Mouse (Mus musculus) yolk sac, embryonic 10.5 days (tissue): ENCODE measurements at regions not wholly inside any gene's neighbourhood (a gene's known extent, or its start where the extent isn't known, plus 50 kb on each side); places are given as distances from the start of the nearest gene placed in this dataset.
"Not testable (repeated sequence)": the region's sequence is repeated elsewhere in the genome, so short reads cannot be mapped to it uniquely, and the experiment has no call there.

Experiments used
- DNase-seq: peaks from one replicate; pipeline ENCODE4 v3.0.0-alpha.2; 2017; ENCODE audit warnings: low spot score

DNA sequence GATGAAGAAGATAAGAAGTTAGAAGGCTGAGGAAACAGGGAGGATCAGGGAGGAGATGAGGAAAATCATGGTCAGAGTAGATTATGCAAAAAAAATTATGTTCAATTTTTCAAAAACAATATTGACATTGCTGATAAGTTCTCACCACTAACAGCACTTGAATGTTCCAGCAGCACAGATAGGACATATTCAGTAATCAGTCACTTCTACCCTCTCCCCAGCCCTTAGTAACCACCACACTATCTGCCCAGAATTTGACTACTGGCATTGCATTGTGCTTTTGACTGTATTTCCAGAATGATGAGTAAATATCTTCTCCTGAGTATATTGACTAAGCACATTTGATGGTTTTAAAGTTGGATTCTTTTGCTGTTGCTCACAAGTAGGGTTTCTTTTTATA is 140.5 kb downstream of the Cdca7 start:
- no peak for DNase-seq

DNA sequence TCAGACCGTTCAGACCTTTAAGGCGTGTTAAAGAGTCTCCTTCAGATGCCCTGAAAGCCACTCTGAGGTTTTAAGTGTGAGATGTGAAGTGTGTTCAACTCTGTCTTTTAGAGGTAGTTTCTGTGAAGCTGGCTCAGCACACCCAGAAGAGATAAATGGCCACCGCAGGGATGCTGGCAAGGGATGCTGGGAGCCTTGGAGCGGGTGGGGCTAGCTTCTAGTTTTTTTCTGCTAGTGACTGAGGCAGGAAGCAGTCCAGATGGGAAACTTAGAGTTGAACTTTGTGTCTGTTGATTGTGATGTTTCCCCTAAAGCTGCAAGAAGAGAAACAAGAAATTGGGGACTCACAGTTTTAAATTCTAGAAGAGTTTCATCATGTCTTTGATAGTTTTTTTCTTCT is 143.5 kb downstream of the Cdca7 start:
- no peak for DNase-seq

DNA sequence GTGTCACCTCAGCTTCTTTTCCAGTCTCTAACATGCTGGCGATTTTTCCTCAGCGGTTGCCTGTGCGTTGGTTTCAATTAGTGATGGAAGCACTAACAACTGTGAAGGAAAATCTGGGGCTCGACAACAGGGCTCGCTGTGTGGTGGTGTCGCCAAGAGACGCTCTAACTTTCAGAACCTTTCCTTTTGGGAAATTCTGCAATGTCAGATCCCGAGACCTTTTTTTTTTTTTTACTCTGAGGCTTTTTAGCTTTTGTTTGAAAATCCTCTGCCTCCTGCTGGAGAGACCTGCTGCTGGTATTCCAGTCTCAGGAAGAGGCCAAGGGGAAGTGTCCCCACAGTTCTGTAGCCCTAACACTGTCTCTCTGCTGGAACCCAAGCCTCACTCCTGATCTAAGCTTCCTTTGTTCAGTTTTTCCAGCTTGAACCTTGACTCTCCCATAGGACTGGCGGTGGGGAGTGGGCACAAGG is 144.3 kb downstream of the Cdca7 start:
- DNase-seq: peak; percentile 14

DNA sequence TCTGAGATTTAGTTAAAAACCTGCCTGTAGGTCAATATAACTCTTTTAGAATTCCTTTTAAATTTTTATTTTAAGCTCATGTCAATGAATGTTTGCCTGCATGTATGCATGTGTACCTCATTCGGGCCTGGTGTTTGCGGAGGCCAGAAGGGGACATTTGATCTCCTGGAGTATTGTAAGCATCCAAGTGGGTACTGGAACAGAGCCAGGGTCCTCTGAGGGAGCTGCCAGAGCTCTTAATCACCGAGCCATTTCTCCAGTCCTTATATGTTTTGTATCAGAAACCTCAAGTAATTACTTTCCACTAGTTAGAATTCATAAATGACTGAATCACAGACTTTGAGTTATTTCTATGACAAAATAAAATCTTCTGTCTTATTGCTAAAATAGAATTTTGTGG is 152.0 kb downstream of the Cdca7 start:
- DNase-seq: no peak

DNA sequence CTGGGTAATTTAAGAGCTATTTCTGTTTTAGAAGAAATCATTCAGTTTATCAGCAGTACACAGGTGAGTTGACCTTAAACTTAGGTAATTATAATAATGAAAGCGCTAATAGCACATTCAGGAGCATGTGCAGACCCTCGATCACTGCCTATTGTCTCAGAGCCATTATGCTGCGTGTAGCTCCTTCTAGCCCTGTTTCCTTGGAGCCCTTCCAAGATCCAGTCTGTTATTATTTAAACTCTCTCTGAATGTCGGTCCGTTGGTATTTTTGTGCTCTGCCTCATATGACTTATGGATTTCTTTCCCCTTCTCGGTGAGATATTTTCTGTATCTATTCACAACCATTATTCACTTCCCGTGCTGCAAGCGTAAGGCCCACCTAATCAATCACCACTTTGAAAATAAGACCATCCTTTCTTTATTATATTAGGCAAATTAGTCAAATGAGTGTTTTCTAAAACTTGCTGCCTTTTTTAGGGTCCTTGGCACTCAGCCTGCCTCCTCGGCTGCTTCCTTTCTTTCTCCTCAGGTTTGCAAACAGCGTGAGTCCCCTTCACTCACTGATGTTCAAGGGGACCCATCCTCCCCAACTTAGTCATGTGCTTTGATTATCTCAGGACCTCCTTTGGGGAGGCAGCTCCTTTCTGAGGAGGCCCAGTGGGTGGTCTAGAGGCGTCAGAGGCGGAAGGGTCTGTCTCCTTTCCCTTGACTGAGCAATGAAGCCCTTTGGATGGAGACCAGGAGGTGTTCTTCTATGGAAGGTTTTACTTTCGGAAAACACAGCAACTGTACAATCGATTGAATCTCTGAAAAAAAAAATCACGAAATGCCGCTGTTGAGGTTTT is 152.9 kb downstream of the Cdca7 start:
- no peak for DNase-seq

DNA sequence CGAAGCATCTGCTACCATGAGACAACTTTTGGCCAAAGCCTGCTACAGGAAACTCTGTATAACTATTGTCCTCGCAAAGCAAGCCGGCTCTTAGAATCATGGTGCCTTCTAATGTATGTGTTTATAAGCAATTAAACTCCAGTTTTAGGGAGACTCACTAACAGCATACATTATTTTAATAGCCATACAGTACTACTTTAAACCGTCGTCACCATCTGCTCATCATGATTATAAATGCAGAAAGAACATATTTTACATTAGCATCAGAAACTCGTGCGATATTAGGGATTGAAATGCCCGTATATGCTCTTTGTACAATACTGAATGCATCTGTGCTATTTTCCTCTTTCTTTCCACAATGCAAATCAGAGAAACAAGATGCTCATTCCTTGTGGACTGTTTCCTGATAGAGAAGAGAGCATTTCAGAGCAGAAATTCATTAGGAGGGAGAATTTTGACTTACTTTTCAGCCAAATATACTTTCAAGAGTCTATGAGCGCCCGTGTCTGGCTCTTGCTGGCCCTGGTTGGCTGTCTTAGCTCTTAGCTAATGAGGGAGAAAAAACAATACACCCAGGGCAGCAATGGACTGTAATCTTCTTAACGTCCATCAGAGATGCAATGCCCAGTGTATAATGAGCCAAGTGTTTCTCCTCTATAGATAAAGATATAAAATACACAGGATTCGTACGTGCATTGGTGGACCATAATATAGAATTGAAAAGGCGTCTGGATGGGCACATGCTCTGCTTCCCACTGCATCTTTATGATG is 153.9 kb downstream of the Cdca7 start:
- no peak for DNase-seq

DNA sequence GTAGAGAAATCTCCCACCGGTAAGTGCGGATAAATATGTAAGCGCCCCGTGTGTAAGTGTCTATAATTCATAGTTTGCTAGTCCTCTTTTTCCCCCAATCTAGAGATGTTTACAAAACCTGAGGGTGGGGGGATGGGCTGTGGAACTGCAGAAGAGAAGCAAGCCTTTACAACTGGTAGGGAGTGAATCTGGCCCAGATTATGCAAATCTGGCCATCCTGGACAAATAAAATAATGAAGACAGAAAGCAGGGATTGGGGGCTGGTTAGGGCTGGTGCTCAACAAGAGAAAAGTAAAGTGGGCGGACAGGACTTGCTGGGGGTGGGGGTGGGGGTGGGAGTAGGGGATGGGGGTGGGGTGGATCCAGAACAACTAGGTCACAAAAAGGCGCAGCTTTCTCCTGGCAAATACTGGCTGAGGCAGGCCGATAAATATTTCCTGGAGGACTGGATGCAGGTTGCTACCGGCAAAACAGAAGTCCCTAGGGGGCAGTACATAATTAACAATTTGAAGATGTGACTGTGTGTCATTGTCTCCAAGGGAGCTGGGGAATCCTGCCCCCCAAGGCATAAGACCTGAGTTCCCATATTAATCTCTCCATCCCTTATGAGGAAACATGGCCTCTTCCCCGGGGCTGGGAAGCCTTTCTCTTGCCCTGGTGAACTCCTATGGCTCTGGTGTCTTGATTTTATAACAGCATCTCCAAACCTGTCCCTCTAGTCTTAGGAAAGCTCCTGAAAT is 162.1 kb downstream of the Cdca7 start:
- DNase-seq: no peak

DNA sequence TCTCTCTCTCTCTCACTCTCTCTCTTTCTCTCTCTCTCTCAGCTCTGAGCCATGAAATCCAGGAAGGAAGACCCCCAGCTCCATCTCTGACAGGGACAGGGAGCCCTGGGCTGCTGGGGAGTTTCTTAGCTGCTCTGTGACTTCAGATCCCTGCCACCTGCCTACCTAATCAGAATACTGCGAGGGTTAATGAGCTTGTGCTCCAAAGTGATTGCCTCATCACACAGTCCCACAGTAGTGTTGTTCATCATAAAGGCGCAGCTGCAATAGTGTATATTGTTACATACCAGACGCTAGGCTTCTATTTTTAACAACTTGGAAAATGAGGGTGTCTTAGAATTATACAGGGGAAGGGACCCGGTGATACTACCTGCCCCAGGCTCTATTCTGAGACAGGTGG is 163.1 kb downstream of the Cdca7 start:
- no peak for DNase-seq

DNA sequence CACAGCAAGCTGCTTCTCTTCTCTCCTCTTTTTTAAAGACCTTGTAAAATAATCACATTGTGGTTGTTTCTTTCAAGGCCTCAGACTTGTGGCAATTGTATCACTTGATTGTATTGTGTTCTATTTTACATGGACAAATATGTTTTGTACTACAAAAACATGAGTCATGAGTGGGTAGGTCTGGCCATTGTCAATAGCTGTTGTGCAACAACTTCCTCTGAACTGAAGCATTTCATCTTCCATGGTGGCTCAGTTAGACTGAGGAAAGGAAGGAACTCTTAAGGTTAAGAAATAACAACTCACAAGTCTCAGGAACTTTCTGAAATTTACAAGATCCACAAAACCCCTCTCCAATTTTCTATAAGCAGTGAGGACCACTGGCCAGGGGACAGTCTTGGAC is 165.3 kb downstream of the Cdca7 start:
- no peak for DNase-seq

DNA sequence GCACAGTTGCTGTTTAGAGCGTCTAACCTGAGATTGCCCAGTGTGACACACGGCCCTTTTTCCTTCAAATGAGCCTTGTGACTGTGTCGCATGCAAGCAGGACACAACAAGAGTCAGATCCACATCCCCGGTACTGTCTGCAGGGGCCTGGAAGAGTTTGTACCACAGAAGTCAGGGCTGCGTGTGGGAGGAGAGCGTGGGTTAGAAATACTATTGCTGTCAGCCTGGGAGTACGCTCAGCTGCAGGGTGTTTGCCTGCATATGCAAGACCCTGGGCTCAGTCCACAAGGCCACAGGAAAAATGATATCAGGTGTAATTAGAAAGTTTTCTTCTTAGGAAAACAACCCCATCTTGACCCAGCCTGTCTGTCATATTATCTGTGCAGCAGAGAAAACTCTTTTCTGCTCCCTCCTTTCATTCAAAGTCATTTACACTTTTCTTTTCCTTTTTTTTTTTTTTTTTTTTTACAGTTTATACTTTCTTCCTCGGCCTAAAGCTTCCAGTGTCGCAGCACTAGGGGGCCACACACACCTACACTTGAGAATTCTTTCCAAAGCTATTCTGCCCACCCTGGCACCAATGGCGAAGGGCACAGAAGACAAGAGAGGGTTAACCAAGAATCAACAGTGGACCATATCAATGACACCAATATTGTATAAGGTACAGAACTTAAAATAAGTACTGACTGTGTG is 168.3 kb downstream of the Cdca7 start:
- no peak for DNase-seq

DNA sequence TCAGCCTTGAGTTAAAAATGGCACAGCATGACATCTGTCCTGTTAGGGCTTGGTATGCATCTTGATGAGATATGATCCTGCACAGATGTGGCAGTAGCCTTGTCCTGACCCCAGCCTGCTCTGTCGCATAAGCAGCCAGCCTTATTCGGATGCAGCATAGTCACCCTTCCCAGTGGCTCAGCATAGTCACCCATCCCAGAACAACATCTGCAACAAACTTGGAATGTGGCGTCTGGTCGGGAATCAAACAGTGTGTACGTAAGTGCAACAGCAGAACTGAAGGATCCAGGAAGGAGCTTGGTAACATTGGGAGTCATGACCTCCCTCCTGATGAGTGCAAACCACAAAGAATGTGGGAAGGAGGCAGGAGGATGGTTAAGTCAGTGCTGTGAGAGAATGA is 171.7 kb downstream of the Cdca7 start:
- no peak for DNase-seq

DNA sequence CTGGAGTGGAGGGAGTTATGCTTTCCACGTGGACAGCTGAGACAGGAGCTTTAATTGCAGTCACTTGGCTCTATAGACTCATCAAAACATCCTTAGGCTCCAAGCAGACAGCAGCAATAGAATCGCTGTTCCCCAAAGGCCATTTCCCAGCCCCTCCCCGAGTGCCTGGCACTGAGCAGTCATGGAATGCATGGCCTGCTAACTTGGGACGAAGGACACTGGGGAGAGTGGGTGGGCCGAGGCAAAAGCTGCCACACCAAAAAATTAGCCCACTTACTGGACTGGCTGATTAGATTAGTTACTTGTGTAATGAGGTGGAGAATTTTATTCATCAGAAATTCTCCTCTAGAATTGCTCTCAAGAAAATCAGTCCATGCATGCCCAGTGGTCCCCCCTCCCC is 172.3 kb downstream of the Cdca7 start:
- no peak for DNase-seq

DNA sequence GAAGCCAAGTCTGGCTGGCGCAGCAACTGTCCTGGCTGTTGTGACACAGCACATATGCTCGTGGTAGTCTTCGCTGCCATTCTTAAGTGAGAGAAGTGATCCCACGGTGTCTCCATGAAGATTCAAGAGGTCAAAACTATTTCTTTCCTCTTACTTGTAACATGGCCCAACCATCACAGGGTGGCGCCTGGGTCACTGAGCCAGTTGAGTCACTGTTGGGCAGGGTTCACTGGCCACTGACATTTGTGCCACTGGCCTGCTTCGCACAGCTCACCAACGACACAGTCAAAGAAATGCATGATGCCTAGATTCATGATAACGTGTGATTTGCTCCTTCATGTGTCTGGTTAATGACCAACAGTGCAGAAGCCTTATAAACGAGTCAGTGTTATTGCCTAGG is 179.9 kb downstream of the Cdca7 start:
- no peak for DNase-seq

DNA sequence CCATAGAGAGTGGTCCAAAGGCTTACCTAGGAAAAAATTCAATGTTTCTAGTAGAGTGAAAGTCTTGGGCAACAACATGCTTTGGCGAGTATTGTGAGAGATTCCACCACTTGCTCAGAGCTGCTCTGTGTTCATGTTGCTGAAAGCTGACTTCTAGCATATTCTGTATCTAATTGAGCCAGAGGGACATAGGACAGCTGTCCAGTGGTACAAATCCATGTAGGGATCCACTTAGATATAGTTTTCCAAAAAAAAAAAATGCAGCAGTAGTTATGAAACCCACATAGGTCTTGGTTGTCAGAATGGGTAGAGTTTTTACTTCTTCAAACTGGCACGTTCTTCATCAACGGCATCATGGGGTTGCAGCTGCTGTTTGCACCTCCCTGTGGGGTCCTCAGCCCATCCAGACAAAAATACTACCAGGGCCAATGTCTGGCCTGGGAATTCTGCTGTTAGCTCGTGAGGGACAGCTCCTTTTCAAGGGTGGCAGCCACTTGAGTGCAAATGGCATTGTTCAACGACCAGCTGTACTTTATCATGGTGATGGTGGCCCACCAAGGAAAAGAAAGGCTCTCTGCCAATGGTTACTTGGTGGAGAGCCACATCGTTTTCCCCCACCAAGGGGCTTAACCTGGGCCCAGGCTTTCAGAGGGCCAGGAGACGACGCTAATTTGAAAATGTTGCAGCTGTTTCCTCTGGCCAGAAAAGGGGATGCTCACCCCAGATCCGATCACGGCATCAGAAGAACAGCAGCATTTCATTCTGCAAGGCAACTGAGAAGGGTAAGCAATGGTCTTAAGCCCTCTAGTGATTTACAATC is 181.4 kb downstream of the Cdca7 start:
- DNase-seq: no peak

DNA sequence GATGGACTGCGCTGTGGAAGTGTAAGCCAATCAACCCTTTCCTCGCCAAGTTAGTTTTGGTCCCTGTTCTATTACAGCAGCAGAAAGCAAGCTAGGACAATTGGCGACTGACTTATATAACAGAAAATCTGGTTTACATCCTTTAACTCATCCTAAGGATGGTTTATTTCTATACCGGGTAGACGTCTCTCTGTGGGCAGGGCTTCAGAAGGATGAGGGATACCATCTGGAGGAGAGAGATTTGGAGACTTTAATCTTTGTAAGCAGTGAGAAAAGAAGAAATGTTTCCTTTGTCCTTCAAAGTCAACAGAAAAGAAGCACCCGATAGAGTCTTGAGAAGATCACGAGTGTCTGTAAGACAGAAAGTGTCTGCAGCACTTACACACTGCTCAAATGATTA is 186.4 kb downstream of the Cdca7 start:
- DNase-seq: no peak

DNA sequence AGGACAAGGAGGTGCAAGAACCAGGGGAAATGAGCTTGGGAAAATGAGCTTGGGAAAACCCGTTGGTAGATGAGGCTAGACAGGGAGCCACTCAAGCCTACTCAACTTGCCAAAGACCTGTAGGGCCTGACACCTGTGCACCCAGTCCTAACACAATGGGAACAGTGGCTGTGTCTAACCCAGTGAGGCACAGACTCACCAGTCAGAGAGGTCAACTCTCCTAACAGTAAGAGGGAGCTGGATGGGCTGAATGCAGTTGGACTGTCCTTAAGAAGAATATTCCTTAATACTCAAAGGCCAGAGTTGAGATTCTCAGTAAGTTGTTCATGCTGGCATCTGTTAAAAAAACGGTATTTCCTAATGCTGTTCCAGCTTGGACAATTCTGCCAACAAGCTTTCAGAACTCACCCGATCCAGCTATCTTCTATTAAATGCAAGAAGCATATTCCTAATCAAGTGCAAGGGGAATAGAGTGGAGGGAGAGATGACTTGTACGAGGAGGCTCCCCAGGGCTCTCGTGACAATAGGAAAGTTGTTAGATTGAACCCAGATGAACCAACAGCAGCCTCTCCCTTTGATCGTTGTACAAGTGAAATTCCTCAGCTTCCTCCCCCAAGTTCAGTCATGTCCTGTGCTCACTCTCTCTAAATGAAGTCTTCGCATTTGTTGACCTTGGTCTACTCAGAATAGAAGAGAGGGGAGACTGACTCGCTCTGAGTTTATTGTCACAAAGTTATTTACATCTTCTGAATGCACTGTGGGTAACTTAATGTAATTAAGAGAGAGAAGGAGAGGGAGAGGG is 187.2 kb downstream of the Cdca7 start:
- no peak for DNase-seq

DNA sequence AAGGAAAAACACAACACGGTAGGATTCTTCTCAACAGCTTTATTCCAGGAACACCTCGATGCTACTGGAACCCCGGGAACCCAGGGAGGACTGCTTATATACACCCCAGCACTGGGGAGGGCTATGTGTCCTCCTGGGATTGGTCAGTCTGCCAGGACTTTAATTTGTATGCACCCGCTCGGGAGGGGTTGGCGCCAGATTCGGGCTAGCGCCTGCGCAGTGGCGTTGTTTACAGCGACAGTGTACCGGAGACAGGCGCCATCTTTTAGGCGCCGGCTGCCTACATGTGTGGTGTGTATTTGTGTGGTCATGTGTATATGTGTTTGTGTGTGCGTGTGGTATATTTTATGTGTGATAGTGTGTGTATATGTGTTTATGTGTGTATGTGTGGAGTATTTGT is 191.4 kb downstream of the Cdca7 start:
- DNase-seq: not testable (repeated sequence)

DNA sequence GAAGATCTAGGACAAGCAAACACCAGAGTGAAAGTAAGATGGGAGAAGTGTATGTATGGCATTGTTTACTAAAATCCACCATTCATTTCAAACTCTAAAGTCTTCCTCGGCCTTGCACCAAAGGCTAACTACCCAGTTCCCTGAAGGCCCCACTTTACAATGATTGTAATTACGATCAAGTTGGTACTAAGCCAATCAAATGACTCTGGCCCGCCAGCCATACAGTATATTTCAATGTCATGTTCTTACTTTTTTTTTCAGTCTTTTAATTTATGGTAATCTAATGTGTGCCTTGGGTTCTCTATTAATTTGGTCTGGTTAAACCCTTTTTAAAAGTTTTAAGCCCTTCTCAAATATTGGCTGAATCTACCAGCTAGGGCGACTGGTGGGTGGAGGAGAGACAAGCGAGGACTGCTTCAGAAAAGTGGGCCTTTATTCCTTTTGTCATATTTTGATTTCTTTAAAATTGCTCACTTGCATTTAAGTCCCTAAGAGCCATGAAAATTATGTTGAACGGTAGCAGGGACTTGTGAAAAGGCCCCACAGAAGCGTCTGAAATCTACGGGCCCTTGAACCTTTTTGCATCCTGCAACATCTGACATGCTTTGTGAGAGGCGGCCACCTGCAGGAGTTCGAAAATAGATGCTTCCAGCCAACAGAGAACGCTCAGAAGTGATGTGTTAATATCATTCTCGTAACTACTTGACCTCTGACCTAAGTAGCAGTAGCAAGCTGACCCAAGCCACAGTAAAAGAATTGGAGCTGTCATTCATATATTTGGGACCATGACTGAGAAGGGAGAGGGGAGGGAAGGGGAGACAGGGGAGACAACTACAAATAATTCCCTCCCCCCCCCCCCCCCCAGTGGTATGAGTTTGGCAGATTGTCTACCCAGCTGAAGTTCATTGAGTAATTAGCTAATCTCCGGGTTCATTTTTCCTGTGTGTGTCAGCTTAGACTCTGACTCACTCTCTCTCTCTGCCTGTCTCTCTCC is 197.2 kb downstream of the Cdca7 start:
- DNase-seq: peak; percentile 2

DNA sequence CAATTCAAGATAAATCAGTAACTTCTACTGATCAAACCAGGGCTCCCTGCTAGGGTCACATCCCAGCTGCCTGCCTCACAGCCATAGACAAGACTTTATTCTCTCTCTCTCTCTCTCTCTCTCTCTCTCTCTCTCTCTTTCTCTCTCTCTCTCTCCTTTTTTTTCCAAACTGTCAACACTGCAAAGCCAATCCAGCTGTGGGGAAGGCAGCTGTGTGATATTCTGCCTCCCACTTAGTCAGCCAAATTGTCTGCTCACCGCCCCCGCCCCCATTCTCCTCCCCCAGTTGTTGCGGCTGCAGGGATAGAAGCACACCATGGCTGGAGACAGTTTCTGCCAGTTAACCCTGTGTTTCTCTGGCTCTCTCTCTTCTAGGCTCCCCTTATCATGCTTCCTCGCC is 198.3 kb downstream of the Cdca7 start:
- DNase-seq: peak; percentile 5
